Mouse (Mus musculus): ENCODE measurements at regions not wholly inside any gene's neighbourhood (a gene's known extent, or its start where the extent isn't known, plus 50 kb on each side); places are given as distances from the start of the nearest gene placed in this dataset.

GRCm38 (mm10) chr1:43633246-43633645, 97.2 kb upstream of the 1500015O10Rik start:
- no peak for DNase-seq

GRCm38 (mm10) chr1:43635718-43636117, 94.7 kb upstream of the 1500015O10Rik start:
- DNase-seq = peak; percentile 34

- DNase-seq = no peak
These were observed 92.4 kb upstream of the 1500015O10Rik start for GRCm38 (mm10) chr1:43637956-43638355.

GRCm38 (mm10) chr1:43672031-43672430, 58.4 kb upstream of the 1500015O10Rik start:
- no peak for DNase-seq

All from kidney, adult 9 months (tissue).